Mouse (Mus musculus) small intestine, adult 2 months (tissue): ENCODE measurements around the gene Stk32b.

ENCODE experiments used
- CTCF ChIP-seq: fragments of 200-500 bp; IDR thresholded peaks from 2 replicates; pipeline ENCODE4 v1.5.1; 2012; ENCODE audit warnings: low read depth, mild to moderate bottlenecking, control low read depth, inconsistent platforms, low read length, moderate library complexity, mixed read lengths; ENCODE audit not compliant: insufficient replicate concordance, insufficient read length; ENCODE audit errors: extremely low read depth
- POLR2A ChIP-seq: fragments of 200-500 bp; IDR thresholded peaks from 2 replicates; pipeline ENCODE4 v1.6.1; 2012; ENCODE audit warnings: low read depth, mild to moderate bottlenecking, control low read depth, inconsistent platforms, low read length, moderate library complexity

GRCm38 (mm10) chr5:37512479-37512878 lies 204.5 kb downstream of the Stk32b start:
- TF ChIP-seq CTCF, result no peak
- no peak for TF ChIP-seq POLR2A
